Mouse (Mus musculus): ENCODE results near the gene Alox5ap. TPM values are rescaled to one million over a fixed set of nuclear protein-coding genes. Genes with fewer than 3 reads are reported as not detected.

Alox5ap gene
- polyA plus RNA-seq, 1 experiment from 2014 or later = 6.7 TPM

GRCm38 (mm10) chr5:149242467-149242866, 22.1 kb upstream of the Alox5ap start:
- ATAC-seq (replicated peaks; ENCODE audit: insufficient number of reproducible peaks, insufficient read depth, low FRiP score, low read depth) = no peak
- H3K9me3 ChIP-seq (replicated peaks) = no peaks in the 10 kb centered on the region
- H3K9ac ChIP-seq = no peak overlapping the region
- peaks cover 28% of the 10 kb centered on the region for H3K4me1 ChIP-seq (replicated peaks)
- H3K4me2 ChIP-seq = no peak overlapping the region
- 86% methylated on average over 5 of the region's 5 CpGs for WGBS
- no peaks in the 10 kb centered on the region for H3K27me3 ChIP-seq
- H3K27ac ChIP-seq = no peak overlapping the region
- no peak overlapping the region for H3K4me3 ChIP-seq
- H3K36me3 ChIP-seq = no peaks in the 10 kb centered on the region

- H3K4me3 ChIP-seq = no peak overlapping the region
- no peak overlapping the region for H3K27ac ChIP-seq
- 45% methylated on average over 5 of the region's 5 CpGs for WGBS
- no peaks in the 10 kb centered on the region for H3K27me3 ChIP-seq
- ATAC-seq (replicated peaks; ENCODE audit: insufficient number of reproducible peaks, insufficient read depth, low FRiP score, low read depth) = no peak
- no peaks in the 10 kb centered on the region for H3K36me3 ChIP-seq
- H3K9me3 ChIP-seq (replicated peaks) = no peaks in the 10 kb centered on the region
- H3K4me2 ChIP-seq = no peak overlapping the region
- peaks cover 26% of the 10 kb centered on the region for H3K4me1 ChIP-seq (replicated peaks)
- H3K9ac ChIP-seq = no peak overlapping the region
Observed at GRCm38 (mm10) chr5:149243053-149243452, 21.5 kb upstream of the Alox5ap start.

- no peak for ATAC-seq (replicated peaks; ENCODE audit: insufficient number of reproducible peaks, insufficient read depth, low FRiP score, low read depth)
- H3K36me3 ChIP-seq = no peaks in the 10 kb centered on the region
- peaks cover 26% of the 10 kb centered on the region for H3K4me1 ChIP-seq (replicated peaks)
- H3K4me3 ChIP-seq = peak overlapping the region; percentile 39
- no peaks in the 10 kb centered on the region for H3K27me3 ChIP-seq
- peak overlapping the region; percentile 46; the same call in 1 of the 2 replicates for H3K9ac ChIP-seq
- 19% methylated on average over 9 of the region's 9 CpGs for WGBS
- H3K4me2 ChIP-seq = peak overlapping the region; percentile 81
- peak overlapping the region; percentile 61 for H3K27ac ChIP-seq
- no peaks in the 10 kb centered on the region for H3K9me3 ChIP-seq (replicated peaks)
Observed at GRCm38 (mm10) chr5:149245391-149245964, 19.1 kb upstream of the Alox5ap start.

- peak; percentile 81 for ATAC-seq (replicated peaks; ENCODE audit: insufficient number of reproducible peaks, insufficient read depth, low FRiP score, low read depth)
- H3K4me2 ChIP-seq = peak overlapping the region; percentile 81
- 6% methylated on average over 16 of the region's 16 CpGs for WGBS
Observed at GRCm38 (mm10) chr5:149245965-149246470, 18.5 kb upstream of the Alox5ap start.

GRCm38 (mm10) chr5:149247047-149247904, 17.3 kb upstream of the Alox5ap start:
- Histone ChIP-seq H3K9ac (no peak overlapping the region), H3K36me3 (no peaks in the 10 kb centered on the region), H3K4me2 (peak overlapping the region; percentile 51), H3K4me1 (replicated peaks) (peaks cover 26% of the 10 kb centered on the region), H3K4me3 (peak overlapping the region; percentile 7; the same call in 1 of the 2 replicates), H3K27me3 (no peaks in the 10 kb centered on the region), H3K9me3 (replicated peaks) (no peaks in the 10 kb centered on the region), H3K27ac (peak overlapping the region; percentile 18; the same call in 1 of the 2 replicates)
- ATAC-seq (replicated peaks; ENCODE audit: insufficient number of reproducible peaks, insufficient read depth, low FRiP score, low read depth) = no peak
- WGBS = 16% methylated on average over 19 of the region's 20 CpGs

More at GRCm38 (mm10) chr5:149245965-149246470, 18.5 kb upstream of the Alox5ap start:
- Histone ChIP-seq H3K9me3 (replicated peaks) (no peaks in the 10 kb centered on the region), H3K9ac (peak overlapping the region; percentile 46), H3K27me3 (no peaks in the 10 kb centered on the region), H3K36me3 (no peaks in the 10 kb centered on the region), H3K27ac (peak overlapping the region; percentile 61), H3K4me3 (peak overlapping the region; percentile 39), H3K4me1 (replicated peaks) (peaks cover 26% of the 10 kb centered on the region)

- H3K27me3 ChIP-seq = no peaks in the 10 kb centered on the region
- H3K9ac ChIP-seq = no peak overlapping the region
- peaks cover 3% of the 10 kb centered on the region for H3K4me1 ChIP-seq (replicated peaks)
- no peak overlapping the region for H3K4me3 ChIP-seq
- no peak for ATAC-seq (replicated peaks; ENCODE audit: insufficient number of reproducible peaks, insufficient read depth, low FRiP score, low read depth)
- H3K9me3 ChIP-seq (replicated peaks) = no peaks in the 10 kb centered on the region
- 76% methylated on average over 3 of the region's 3 CpGs for WGBS
- no peak overlapping the region for H3K27ac ChIP-seq
- H3K36me3 ChIP-seq = no peaks in the 10 kb centered on the region
- no peak overlapping the region for H3K4me2 ChIP-seq
Observed at GRCm38 (mm10) chr5:149252303-149252702, 12.3 kb upstream of the Alox5ap start.

GRCm38 (mm10) chr5:149253491-149253890, 11.1 kb upstream of the Alox5ap start:
- H3K27me3 ChIP-seq = no peaks in the 10 kb centered on the region
- H3K9me3 ChIP-seq (replicated peaks) = no peaks in the 10 kb centered on the region
- no peak for ATAC-seq (replicated peaks; ENCODE audit: insufficient number of reproducible peaks, insufficient read depth, low FRiP score, low read depth)
- no peak overlapping the region for H3K9ac ChIP-seq
- no peak overlapping the region for H3K4me3 ChIP-seq
- no peaks in the 10 kb centered on the region for H3K36me3 ChIP-seq
- WGBS = 52% methylated on average over 2 of the region's 2 CpGs
- no peak overlapping the region for H3K4me2 ChIP-seq
- no peaks in the 10 kb centered on the region for H3K4me1 ChIP-seq (replicated peaks)
- no peak overlapping the region for H3K27ac ChIP-seq

GRCm38 (mm10) chr5:149255522-149255921, 9.0 kb upstream of the Alox5ap start:
- Histone ChIP-seq H3K4me2 (no peak overlapping the region), H3K9ac (no peak overlapping the region), H3K27me3 (no peaks in the 10 kb centered on the region), H3K27ac (no peak overlapping the region), H3K4me1 (replicated peaks) (peaks cover 5% of the 10 kb centered on the region; the same call in 1 of the 2 replicates), H3K9me3 (replicated peaks) (no peaks in the 10 kb centered on the region), H3K4me3 (no peak overlapping the region), H3K36me3 (no peaks in the 10 kb centered on the region)
- 79% methylated on average over 2 of the region's 2 CpGs for WGBS
- ATAC-seq (replicated peaks; ENCODE audit: insufficient number of reproducible peaks, insufficient read depth, low FRiP score, low read depth) = no peak

- no peak overlapping the region for H3K4me3 ChIP-seq
- no peaks in the 10 kb centered on the region for H3K36me3 ChIP-seq
- H3K27ac ChIP-seq = no peak overlapping the region
- H3K4me2 ChIP-seq = no peak overlapping the region
- 48% methylated on average over 14 of the region's 14 CpGs for WGBS
- no peak for ATAC-seq (replicated peaks; ENCODE audit: insufficient number of reproducible peaks, insufficient read depth, low FRiP score, low read depth)
- peaks cover 5% of the 10 kb centered on the region; the same call in 1 of the 2 replicates for H3K4me1 ChIP-seq (replicated peaks)
- no peaks in the 10 kb centered on the region for H3K27me3 ChIP-seq
- H3K9ac ChIP-seq = no peak overlapping the region
- H3K9me3 ChIP-seq (replicated peaks) = no peaks in the 10 kb centered on the region
Observed at GRCm38 (mm10) chr5:149257518-149258281, 6.9 kb upstream of the Alox5ap start.

GRCm38 (mm10) chr5:149259093-149259492, 5.5 kb upstream of the Alox5ap start:
- Histone ChIP-seq H3K9ac (no peak overlapping the region), H3K36me3 (no peaks in the 10 kb centered on the region), H3K4me2 (peak overlapping the region; percentile 17; the same call in 1 of the 2 replicates), H3K27me3 (no peaks in the 10 kb centered on the region), H3K4me3 (no peak overlapping the region), H3K27ac (no peak overlapping the region), H3K4me1 (replicated peaks) (peaks cover 5% of the 10 kb centered on the region; the same call in 1 of the 2 replicates), H3K9me3 (replicated peaks) (no peaks in the 10 kb centered on the region)
- 50% methylated on average over 16 of the region's 16 CpGs for WGBS
- ATAC-seq (replicated peaks; ENCODE audit: insufficient number of reproducible peaks, insufficient read depth, low FRiP score, low read depth) = no peak

- Histone ChIP-seq H3K27ac (no peak overlapping the region), H3K9me3 (replicated peaks) (no peaks in the 10 kb centered on the region), H3K36me3 (no peaks in the 10 kb centered on the region), H3K9ac (no peak overlapping the region), H3K4me1 (replicated peaks) (peaks cover 5% of the 10 kb centered on the region; the same call in 1 of the 2 replicates), H3K4me2 (no peak overlapping the region), H3K27me3 (no peaks in the 10 kb centered on the region), H3K4me3 (no peak overlapping the region)
- WGBS = 72% methylated on average over 7 of the region's 7 CpGs
- ATAC-seq (replicated peaks; ENCODE audit: insufficient number of reproducible peaks, insufficient read depth, low FRiP score, low read depth) = no peak
Observed at GRCm38 (mm10) chr5:149261449-149261848, 3.1 kb upstream of the Alox5ap start.

All from heart, embryonic 15.5 days (tissue).